Mouse (Mus musculus) liver, adult 2 months (tissue): ENCODE results near the gene Baiap2l2. TPM values are rescaled to one million over a fixed set of nuclear protein-coding genes. Genes with fewer than 3 reads are reported as not detected.

ENCODE experiments used
- DNase-seq: peaks from one replicate; pipeline ENCODE4 v3.0.0-alpha.2; 2011; ENCODE audit warnings: low read depth, low spot score; ENCODE audit errors: extremely low read depth
- H3K27ac ChIP-seq: fragments of 200-500 bp; replicated peaks from 2 replicates; pipeline ENCODE4 v1.5.1; 2012; ENCODE audit warnings: low read depth, mild to moderate bottlenecking, control low read depth, inconsistent platforms, low read length; ENCODE audit not compliant: insufficient read depth
- H3K27me3 ChIP-seq: fragments of 200-500 bp; 2 replicates; pipeline ENCODE4 v1.6.1; 2012; ENCODE audit warnings: mild to moderate bottlenecking, moderate library complexity, low read length, inconsistent platforms; ENCODE audit not compliant: control insufficient read depth, insufficient read depth
- H3K36me3 ChIP-seq: fragments of 200-500 bp; 2 replicates; pipeline ENCODE4 v1.6.1; 2012; ENCODE audit warnings: low read length, inconsistent platforms; ENCODE audit not compliant: control insufficient read depth, insufficient read depth
- H3K4me1 ChIP-seq: fragments of 200-500 bp; 2 replicates; pipeline ENCODE4 v1.6.1; 2011; ENCODE audit warnings: low read length; ENCODE audit not compliant: control insufficient read depth, insufficient read depth
- H3K4me3 ChIP-seq: fragments of 200-500 bp; 2 replicates; pipeline ENCODE4 v1.5.1; 2011; ENCODE audit warnings: low read depth, mild to moderate bottlenecking, control low read depth, low read length, moderate library complexity; ENCODE audit not compliant: insufficient read depth
- H3K79me2 ChIP-seq: fragments of 200-500 bp; 2 replicates; pipeline ENCODE4 v1.6.1; 2012; ENCODE audit warnings: inconsistent platforms, mild to moderate bottlenecking, low read length, moderate library complexity; ENCODE audit not compliant: control insufficient read depth, insufficient read depth
- H3K9ac ChIP-seq: fragments of 200-500 bp; 2 replicates; pipeline ENCODE4 v1.6.1; 2012; ENCODE audit warnings: low read depth, mild to moderate bottlenecking, control low read depth, inconsistent platforms, low read length
- CTCF ChIP-seq: fragments of 200-500 bp; IDR thresholded peaks from 2 replicates; pipeline ENCODE4 v1.5.1; 2011; ENCODE audit warnings: low read depth, low read length, control low read depth
- POLR2A ChIP-seq: fragments of 200-500 bp; IDR thresholded peaks from 2 replicates; pipeline ENCODE4 v1.6.1; 2011; ENCODE audit warnings: low read length, control low read depth; ENCODE audit not compliant: insufficient read depth; ENCODE audit errors: extremely low read depth
- WGBS: fragments of 180-500 bp; shearing (Covaris S2); methylation state at CpG from one replicate; pipeline ENCODE4 v1.1.7; 2018; 5-methylcytosine and 5-hydroxymethylcytosine counted together
- polyA plus RNA-seq: library from polyadenylated mRNA; depleted of rRNA; stranded (reverse); fragments of >200 nt; gene quantifications from 2 replicates; pipeline ENCODE4 v1.2.3, GENCODE M21; 2012; rRNA removed
- total RNA-seq: library from RNA; depleted of rRNA; stranded (reverse); fragments of >200 nt; gene quantifications from 2 replicates; pipeline ENCODE4 v1.2.3, GENCODE M21; 2014; rRNA removed

The Baiap2l2 gene
- total and polyA plus RNA-seq, 2 experiments: 0.31 TPM; not detected in 1

DNA sequence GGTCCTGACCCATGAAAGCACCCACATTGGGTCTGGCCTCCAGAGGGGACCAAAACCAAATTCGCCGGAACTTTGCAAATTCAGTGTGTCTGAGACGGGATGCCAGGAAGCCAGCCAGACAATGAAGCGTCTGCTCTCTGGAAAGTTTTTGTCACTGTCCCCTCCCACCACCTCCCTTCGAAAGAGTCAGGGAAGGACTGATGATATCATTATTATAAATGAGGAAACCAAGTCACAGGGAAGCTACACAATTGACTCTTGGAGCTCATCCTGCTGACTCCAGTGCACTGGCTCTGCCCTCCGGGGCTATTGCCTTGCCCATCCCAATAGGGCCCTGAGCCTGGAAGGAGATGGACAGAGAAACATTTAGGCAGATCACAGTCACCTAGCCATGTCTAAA lies 71.7 kb downstream of the Baiap2l2 start:
- no peak overlapping the region for H3K9ac ChIP-seq
- DNase-seq: no peak
- no peaks in the 10 kb centered on the region for H3K79me2 ChIP-seq
- H3K36me3 ChIP-seq: no peaks in the 10 kb centered on the region
- 84% methylated on average over 6 of the region's 6 CpGs for WGBS
- no peaks in the 10 kb centered on the region for H3K27me3 ChIP-seq
- H3K4me3 ChIP-seq: no peak overlapping the region
- H3K4me1 ChIP-seq: no peaks in the 10 kb centered on the region
- H3K27ac ChIP-seq: no peak overlapping the region
- TF ChIP-seq POLR2A (no peak), CTCF (no peak)

GRCm38 (mm10) chr15:79212750-79213446 lies 72.4 kb downstream of the Baiap2l2 start:
- WGBS: 95% methylated on average over 26 of the region's 26 CpGs
- H3K36me3 ChIP-seq: no peaks in the 10 kb centered on the region

GRCm38 (mm10) chr15:79210357-79210756 lies 75.0 kb downstream of the Baiap2l2 start:
- DNase-seq: no peak
- no peak for TF ChIP-seq POLR2A
- TF ChIP-seq CTCF: no peak

More at GRCm38 (mm10) chr15:79212750-79213446, 72.4 kb downstream of the Baiap2l2 start:
- no peak for DNase-seq
- no peak for TF ChIP-seq POLR2A
- no peak for TF ChIP-seq CTCF
- Histone ChIP-seq H3K4me3 (no peak overlapping the region), H3K9ac (no peak overlapping the region), H3K27me3 (no peaks in the 10 kb centered on the region), H3K79me2 (no peaks in the 10 kb centered on the region), H3K27ac (no peak overlapping the region), H3K4me1 (no peaks in the 10 kb centered on the region)

DNA sequence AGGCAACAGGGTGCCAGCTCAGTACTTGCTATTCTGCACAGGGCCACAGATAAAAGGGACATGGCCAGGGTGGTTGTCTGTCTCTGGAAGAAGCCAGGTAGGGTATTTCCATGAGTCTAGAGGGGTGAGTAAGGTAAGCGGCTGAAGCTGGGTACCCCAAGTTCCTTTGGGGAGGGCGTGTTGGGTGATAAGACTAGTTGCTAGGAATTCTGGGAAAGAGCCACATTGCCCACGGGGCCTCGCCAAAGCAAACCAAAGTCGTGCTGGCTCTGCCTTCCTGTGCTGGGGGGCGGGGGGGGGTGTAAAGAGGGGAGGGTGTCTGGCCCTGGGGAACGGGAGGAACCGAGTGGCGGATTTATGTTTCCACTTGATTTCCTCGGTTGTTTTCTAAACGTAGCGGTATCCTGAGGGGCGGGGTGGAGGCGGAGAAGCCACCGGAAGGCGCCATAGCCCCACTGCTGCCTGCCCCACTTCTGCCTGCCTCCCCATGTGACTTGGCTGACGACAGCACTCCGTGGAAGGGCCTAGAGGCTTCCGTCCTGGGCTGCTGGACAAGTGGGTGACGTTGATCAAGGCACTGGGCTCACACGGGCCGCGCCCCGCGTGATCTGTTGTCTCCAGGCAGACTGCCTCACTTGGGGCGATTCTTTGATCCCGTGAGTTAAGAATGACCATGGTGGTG lies 76.4 kb downstream of the Baiap2l2 start:
- TF ChIP-seq CTCF (no peak), POLR2A (no peak)
- DNase-seq: no peak
- 84% methylated on average over 27 of the region's 27 CpGs for whole genome bisulfite sequencing
- no peak overlapping the region for H3K27ac ChIP-seq
- H3K4me1 ChIP-seq: no peaks in the 10 kb centered on the region
- no peaks in the 10 kb centered on the region for H3K27me3 ChIP-seq
- H3K79me2 ChIP-seq: no peaks in the 10 kb centered on the region
- peak overlapping the region; percentile 35; the same call in 1 of the 2 replicates for H3K4me3 ChIP-seq
- H3K9ac ChIP-seq: no peak overlapping the region
- no peaks in the 10 kb centered on the region for H3K36me3 ChIP-seq

More at GRCm38 (mm10) chr15:79210357-79210756, 75.0 kb downstream of the Baiap2l2 start:
- H3K79me2 ChIP-seq: no peaks in the 10 kb centered on the region
- no peaks in the 10 kb centered on the region for H3K36me3 ChIP-seq
- no peak overlapping the region for H3K4me3 ChIP-seq
- no peak overlapping the region for H3K27ac ChIP-seq
- no peaks in the 10 kb centered on the region for H3K4me1 ChIP-seq
- H3K9ac ChIP-seq: no peak overlapping the region
- H3K27me3 ChIP-seq: no peaks in the 10 kb centered on the region
- 80% methylated on average over 2 of the region's 2 CpGs for WGBS

GRCm38 (mm10) chr15:79208211-79208610 lies 77.1 kb downstream of the Baiap2l2 start:
- H3K4me3 ChIP-seq: no peak overlapping the region
- H3K4me1 ChIP-seq: no peaks in the 10 kb centered on the region
- no peak overlapping the region for H3K27ac ChIP-seq
- no peaks in the 10 kb centered on the region for H3K79me2 ChIP-seq
- H3K36me3 ChIP-seq: no peaks in the 10 kb centered on the region
- 82% methylated on average over 6 of the region's 6 CpGs for WGBS
- H3K9ac ChIP-seq: no peak overlapping the region
- no peak for DNase-seq
- H3K27me3 ChIP-seq: no peaks in the 10 kb centered on the region
- no peak for TF ChIP-seq CTCF

Other genes with a start within 250 kb of the Baiap2l2 start
- not detected in 2 replicates for gene Galr3, start 243.7 kb downstream of the Baiap2l2 start, total RNA-seq
- gene Galr3, start 243.7 kb downstream of the Baiap2l2 start, polyA plus RNA-seq: 0.09 TPM in 1 of 2 replicates, not detected in the other
- gene Ankrd54, start 222.6 kb downstream of the Baiap2l2 start, total RNA-seq: 5.1 and 6.4 TPM in 2 replicates
- gene Ankrd54, start 222.6 kb downstream of the Baiap2l2 start, polyA plus RNA-seq: 22.5 and 27.1 TPM in 2 replicates
- 82.1 and 94.2 TPM in 2 replicates for gene Eif3l, start 210.4 kb downstream of the Baiap2l2 start, total RNA-seq
- gene Eif3l, start 210.4 kb downstream of the Baiap2l2 start, polyA plus RNA-seq: 98.3 and 103 TPM in 2 replicates
- gene Micall1, start 176.6 kb downstream of the Baiap2l2 start, total RNA-seq: 3.0 and 3.3 TPM in 2 replicates
- gene Micall1, start 176.6 kb downstream of the Baiap2l2 start, polyA plus RNA-seq: 6.2 and 8.9 TPM in 2 replicates
- 29.2 and 36.0 TPM in 2 replicates for gene Polr2f, start 144.5 kb downstream of the Baiap2l2 start, total RNA-seq
- 29.9 and 33.8 TPM in 2 replicates for gene Polr2f, start 144.5 kb downstream of the Baiap2l2 start, polyA plus RNA-seq
- 0.65 and 0.67 TPM in 2 replicates for gene 1700088E04Rik, start 144.3 kb downstream of the Baiap2l2 start, total RNA-seq
- 0.25 and 0.65 TPM in 2 replicates for gene 1700088E04Rik, start 144.3 kb downstream of the Baiap2l2 start, polyA plus RNA-seq
- gene Sox10, start 120.3 kb downstream of the Baiap2l2 start, total RNA-seq: not detected in 2 replicates
- gene Sox10, start 120.3 kb downstream of the Baiap2l2 start, polyA plus RNA-seq: 0.06 TPM in 1 of 2 replicates, not detected in the other
- 12.4 and 12.8 TPM in 2 replicates for gene Pick1, start 56.4 kb downstream of the Baiap2l2 start, total RNA-seq
- gene Pick1, start 56.4 kb downstream of the Baiap2l2 start, polyA plus RNA-seq: 15.4 and 18.5 TPM in 2 replicates
- gene Gm49486, start 56.1 kb downstream of the Baiap2l2 start, total RNA-seq: not detected in 2 replicates
- not detected in 2 replicates for gene Gm49486, start 56.1 kb downstream of the Baiap2l2 start, polyA plus RNA-seq
- gene Slc16a8, start 30.8 kb downstream of the Baiap2l2 start, total RNA-seq: not detected in 2 replicates
- not detected in 2 replicates for gene Slc16a8, start 30.8 kb downstream of the Baiap2l2 start, polyA plus RNA-seq
- 16.3 and 29.3 TPM in 2 replicates for gene Pla2g6, start 42.9 kb upstream of the Baiap2l2 start, total RNA-seq
- gene Pla2g6, start 42.9 kb upstream of the Baiap2l2 start, polyA plus RNA-seq: 24.5 and 25.1 TPM in 2 replicates
- gene Maff, start 61.1 kb upstream of the Baiap2l2 start, total RNA-seq: 8.5 and 10.8 TPM in 2 replicates
- gene Maff, start 61.1 kb upstream of the Baiap2l2 start, polyA plus RNA-seq: 0.75 and 0.89 TPM in 2 replicates
- 6.0 and 10.1 TPM in 2 replicates for gene Tmem184b, start 118.0 kb upstream of the Baiap2l2 start, total RNA-seq
- gene Tmem184b, start 118.0 kb upstream of the Baiap2l2 start, polyA plus RNA-seq: 46.8 and 48.7 TPM in 2 replicates
- 4.3 and 6.8 TPM in 2 replicates for gene Csnk1e, start 170.0 kb upstream of the Baiap2l2 start, total RNA-seq
- 4.7 and 6.6 TPM in 2 replicates for gene Csnk1e, start 170.0 kb upstream of the Baiap2l2 start, polyA plus RNA-seq
- gene Kcnj4, start 219.7 kb upstream of the Baiap2l2 start, total RNA-seq: 0.07 TPM in 1 of 2 replicates, not detected in the other
- not detected in 2 replicates for gene Kcnj4, start 219.7 kb upstream of the Baiap2l2 start, polyA plus RNA-seq
- 0.54 and 0.83 TPM in 2 replicates for gene Kdelr3, start 230.9 kb upstream of the Baiap2l2 start, total RNA-seq
- 0.50 and 0.67 TPM in 2 replicates for gene Kdelr3, start 230.9 kb upstream of the Baiap2l2 start, polyA plus RNA-seq